Mouse (Mus musculus): ENCODE data around the gene Arhgef33. TPM values are rescaled to one million over a fixed set of nuclear protein-coding genes. Genes with fewer than 3 reads are reported as not detected.
"Not testable (repeated sequence)": the region's sequence is repeated elsewhere in the genome, so short reads cannot be mapped to it uniquely, and the experiment has no call there.

Gene Arhgef33
- polyA plus RNA-seq, 2 experiments from 2014 or later: not detected

GRCm38 (mm10) chr17:80346591-80347125 is 39.5 kb downstream of the Arhgef33 start:
- no peak for ATAC-seq

GRCm38 (mm10) chr17:80347234-80347633 is 40.0 kb downstream of the Arhgef33 start:
- no peak for ATAC-seq

- peak; percentile 43 for ATAC-seq
These were observed 53.0 kb downstream of the Arhgef33 start for GRCm38 (mm10) chr17:80360245-80360644.

GRCm38 (mm10) chr17:80367276-80367675 is 60.1 kb downstream of the Arhgef33 start:
- no peak for ATAC-seq

- no peak for ATAC-seq
These were observed 61.4 kb downstream of the Arhgef33 start for GRCm38 (mm10) chr17:80368606-80369005.

GRCm38 (mm10) chr17:80372989-80373725 is 66.0 kb downstream of the Arhgef33 start, which contains the start of gene Gm10190:
Gene Gm10190, minus strand, starts transcription at chr17:80373541.
- ATAC-seq: peak; percentile 97

- peak; percentile 66 for ATAC-seq
These were observed 66.5 kb downstream of the Arhgef33 start for GRCm38 (mm10) chr17:80373726-80374096.

- ATAC-seq: not testable (repeated sequence)
These were observed 71.2 kb downstream of the Arhgef33 start for GRCm38 (mm10) chr17:80378386-80378785.

- no peak for ATAC-seq
These were observed 78.5 kb downstream of the Arhgef33 start for GRCm38 (mm10) chr17:80385671-80386070.

- no peak for ATAC-seq
These were observed 82.8 kb downstream of the Arhgef33 start for GRCm38 (mm10) chr17:80390024-80390423.

- ATAC-seq: peak; percentile 99
These were observed 84.5 kb downstream of the Arhgef33 start for GRCm38 (mm10) chr17:80391423-80392403.

GRCm38 (mm10) chr17:80398243-80398642 is 91.0 kb downstream of the Arhgef33 start:
- no peak for ATAC-seq

GRCm38 (mm10) chr17:80411182-80411581 is 104.0 kb downstream of the Arhgef33 start:
- ATAC-seq: no peak

- peak; percentile 82 for ATAC-seq
These were observed 111.5 kb downstream of the Arhgef33 start for GRCm38 (mm10) chr17:80418572-80419210.

GRCm38 (mm10) chr17:80420998-80421397 is 113.8 kb downstream of the Arhgef33 start:
- ATAC-seq: no peak

GRCm38 (mm10) chr17:80426171-80426570 is 119.0 kb downstream of the Arhgef33 start:
- no peak for ATAC-seq

GRCm38 (mm10) chr17:80426901-80427300 is 119.7 kb downstream of the Arhgef33 start:
- no peak for ATAC-seq

- no peak for ATAC-seq
These were observed 120.8 kb downstream of the Arhgef33 start for GRCm38 (mm10) chr17:80427966-80428365.

- ATAC-seq: no peak
These were observed 124.8 kb downstream of the Arhgef33 start for GRCm38 (mm10) chr17:80431997-80432396.

GRCm38 (mm10) chr17:80434430-80434829 is 127.2 kb downstream of the Arhgef33 start:
- ATAC-seq: no peak

- no peak for ATAC-seq
These were observed 128.5 kb downstream of the Arhgef33 start for GRCm38 (mm10) chr17:80435680-80436079.

- no peak for ATAC-seq
These were observed 138.2 kb downstream of the Arhgef33 start for GRCm38 (mm10) chr17:80445433-80445832.

GRCm38 (mm10) chr17:80446470-80446869 is 139.3 kb downstream of the Arhgef33 start:
- ATAC-seq: no peak

Measured in CD4-positive, CD25-positive, alpha-beta regulatory T cell, adult 4 months (primary cell).